Mouse (Mus musculus) layer of hippocampus, adult 9-10 months (tissue): ENCODE data around the gene Spg21.
A peak's percentile ranks its signal among the peaks of the same experiment; 100 is the strongest.

ENCODE experiments used
- DNase-seq: peaks from one replicate; pipeline ENCODE4 v3.0.0; 2022; ENCODE audit warnings: low spot score

The Spg21 gene

DNA sequence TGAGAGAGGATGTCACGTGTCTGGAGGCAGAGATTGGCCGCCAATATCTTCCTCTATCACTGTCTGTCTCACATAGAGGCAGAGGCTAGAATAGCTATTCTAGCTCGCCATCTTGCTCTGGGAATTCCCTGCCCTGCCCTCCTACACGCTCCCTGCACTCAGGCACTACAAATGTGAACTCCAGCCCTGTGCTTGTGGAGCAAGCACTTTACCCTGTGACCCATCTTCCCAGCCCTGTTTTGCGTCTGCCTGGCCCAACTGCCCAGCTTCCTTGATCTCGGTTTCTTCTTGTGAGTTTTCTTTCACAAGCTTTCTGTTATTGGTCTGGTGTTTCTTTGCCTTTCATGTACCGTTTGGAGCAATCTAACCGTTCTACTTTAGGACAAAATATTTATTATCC, 18.4 kb downstream of the Spg21 start:
- DNase-seq = no peak

DNA sequence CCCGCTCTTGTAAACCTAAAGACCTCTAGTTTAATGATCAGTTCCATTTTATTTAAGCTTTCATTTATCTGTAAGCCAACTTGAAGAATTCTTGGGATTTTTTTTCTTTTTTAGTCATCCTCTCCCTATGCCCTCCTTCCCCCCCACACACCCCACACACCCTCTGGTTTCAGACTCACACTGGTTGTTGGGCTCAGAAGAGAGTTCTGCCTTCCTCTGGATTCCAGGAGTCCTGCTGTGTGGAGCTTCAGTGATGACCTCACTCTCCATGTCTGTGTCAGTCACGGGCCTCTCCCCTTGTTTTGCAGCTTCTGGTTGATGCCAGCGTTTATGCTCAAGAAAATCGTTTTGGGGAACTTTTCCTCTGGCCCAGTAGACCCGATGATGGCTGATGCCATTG, 19.3 kb downstream of the Spg21 start:
- no peak for DNase-seq

DNA sequence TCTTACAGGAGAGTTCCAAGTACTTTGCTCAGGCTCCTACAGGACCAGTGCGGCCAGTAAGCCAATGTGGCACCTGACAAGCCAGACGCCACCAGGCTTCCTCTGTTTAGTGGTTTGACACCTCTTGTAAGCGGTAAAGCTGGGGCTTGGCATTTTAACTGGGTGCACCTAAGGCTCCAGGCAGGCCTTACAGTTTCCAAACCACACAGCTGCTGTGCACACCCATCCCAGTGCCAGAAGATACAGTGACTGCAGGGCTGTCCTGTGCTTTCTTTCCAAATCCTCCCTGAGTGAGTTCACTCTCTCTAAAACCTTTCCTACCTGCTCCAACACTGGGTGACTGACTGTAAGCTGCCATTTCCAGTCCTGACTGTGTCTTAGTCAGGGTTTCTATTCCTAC, 30.7 kb downstream of the Spg21 start:
- no peak for DNase-seq

DNA sequence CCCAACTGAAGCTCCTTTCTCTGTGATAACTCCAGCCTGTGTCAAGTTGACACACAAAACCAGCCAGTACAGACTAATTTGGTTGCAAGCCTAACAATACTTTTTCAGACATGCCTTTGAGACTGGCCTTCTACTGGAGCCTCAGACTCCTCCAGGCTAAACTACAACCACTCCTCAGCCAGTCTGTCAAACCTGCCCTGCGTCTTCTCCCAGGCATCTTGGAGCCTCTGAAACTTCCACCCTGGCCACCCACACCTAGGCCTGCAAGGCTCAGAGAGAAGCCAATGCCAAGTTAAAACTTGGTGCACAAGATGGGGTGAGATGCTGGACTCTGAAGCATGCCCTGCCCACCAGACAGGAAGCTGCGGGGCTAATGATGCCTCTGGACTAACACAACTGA, 31.6 kb downstream of the Spg21 start:
- DNase-seq = no peak

DNA sequence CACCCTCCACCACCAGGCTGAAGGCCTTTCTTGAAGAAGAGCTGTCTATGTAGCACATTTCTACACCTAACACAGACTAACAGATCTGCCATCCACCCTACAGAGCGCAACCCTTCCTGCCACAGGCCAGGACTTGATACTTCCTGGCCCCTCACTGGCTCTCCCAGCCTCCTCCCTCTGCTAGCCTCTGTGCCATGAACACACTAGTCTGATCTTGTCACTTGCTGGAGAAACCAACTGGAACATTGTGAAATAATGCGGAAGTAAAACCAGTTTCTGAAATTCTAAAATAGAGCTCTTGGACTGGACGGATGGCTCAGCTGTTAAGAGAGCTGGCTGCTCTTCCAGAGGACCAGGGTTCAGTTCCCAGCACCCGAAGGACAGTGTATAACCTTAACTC, 32.1 kb downstream of the Spg21 start:
- DNase-seq = no peak

DNA sequence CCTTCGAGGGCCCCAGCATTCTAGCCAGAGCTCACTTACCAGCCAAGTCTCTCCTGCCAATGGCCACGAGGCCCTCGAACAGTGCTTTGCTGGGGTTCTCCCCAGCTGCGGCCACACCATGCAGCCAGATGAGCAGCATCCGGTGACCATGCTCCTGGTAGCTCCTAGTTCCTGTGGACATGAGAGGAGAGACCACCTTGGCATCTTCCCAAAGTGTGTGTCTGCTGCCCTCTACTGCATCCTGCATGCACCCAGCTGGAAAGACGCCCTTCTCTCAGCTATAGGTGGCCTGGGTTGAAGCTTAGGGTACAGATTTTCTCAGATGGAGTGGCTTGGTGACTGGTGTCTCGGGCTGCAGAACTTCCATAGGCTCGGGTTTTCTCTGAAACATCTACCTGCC, 41.4 kb downstream of the Spg21 start:
- DNase-seq = no peak

DNA sequence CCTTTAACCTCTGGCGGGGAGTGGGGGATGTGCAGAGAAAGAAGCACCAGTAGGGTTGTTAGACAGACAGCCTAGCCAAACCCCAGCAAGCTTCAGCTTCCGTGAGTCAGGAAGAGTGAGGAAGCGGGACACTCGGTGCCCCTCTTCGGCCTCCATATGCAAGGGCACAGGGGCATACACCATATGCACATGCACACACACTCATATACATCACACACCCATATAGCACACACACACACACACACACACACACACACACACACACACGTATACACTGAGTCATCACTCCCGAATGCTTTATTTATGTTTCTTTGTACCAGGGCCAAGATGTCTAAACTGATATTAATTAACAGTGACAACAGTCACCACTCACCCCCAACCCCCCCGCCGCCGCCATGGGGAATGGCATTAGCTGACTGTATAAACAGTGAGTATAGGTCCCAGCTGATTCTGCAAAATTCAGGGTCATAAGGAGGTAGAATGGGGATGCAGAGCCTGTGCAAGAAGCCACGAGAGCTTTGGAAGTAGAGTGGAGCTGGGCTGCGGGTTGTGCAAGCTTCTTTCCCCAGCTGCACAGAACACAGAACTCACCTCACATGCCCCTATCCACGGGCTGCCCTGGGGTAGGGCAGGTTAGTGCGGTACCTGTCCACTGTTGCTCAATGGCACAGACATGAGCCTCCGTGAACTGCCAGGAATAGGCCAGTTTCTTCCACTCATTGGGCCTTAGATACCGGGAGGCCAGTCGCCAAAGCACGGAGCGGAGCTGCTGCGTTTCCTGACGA, 42.2 kb downstream of the Spg21 start:
- DNase-seq = no peak

DNA sequence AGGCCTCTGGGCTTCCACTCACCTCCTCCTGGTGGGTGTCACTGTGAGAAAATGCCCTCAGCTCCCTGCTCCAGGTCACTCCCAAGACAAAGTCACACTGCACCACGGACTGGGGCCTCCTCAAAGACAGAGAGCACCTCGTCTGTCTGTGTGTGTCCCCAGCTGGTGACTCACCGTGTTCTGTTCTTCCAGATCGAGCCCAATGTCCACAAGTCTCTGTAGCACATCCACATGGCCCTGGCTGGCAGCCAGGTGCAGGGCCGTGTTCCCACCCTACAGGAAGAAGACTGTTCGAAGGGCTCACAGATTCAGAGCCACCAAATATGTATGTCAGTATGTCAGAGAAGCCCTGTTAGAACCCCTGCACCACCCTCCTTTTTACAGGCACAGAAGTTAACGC, 47.7 kb downstream of the Spg21 start:
- DNase-seq = no peak

DNA sequence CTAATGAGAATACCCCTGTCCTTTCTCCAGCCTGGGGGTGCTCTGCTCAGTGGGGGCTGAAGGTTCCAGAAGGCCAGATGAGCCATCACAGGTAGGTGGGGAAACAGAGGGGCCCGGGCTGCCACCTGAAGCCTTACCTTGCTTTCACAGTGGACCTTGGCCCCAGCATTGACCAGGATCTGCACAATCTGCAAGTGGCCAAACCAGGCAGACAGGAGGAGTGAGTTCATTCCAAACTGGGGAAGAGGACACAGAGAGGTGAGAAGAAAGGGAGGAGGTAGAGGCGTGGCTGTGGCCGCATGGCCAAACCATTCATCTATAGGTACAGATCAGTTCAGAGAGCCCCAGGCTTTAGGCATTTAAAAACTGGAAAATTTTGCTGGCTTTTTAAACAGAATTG, 51.8 kb downstream of the Spg21 start:
- DNase-seq = no peak

DNA sequence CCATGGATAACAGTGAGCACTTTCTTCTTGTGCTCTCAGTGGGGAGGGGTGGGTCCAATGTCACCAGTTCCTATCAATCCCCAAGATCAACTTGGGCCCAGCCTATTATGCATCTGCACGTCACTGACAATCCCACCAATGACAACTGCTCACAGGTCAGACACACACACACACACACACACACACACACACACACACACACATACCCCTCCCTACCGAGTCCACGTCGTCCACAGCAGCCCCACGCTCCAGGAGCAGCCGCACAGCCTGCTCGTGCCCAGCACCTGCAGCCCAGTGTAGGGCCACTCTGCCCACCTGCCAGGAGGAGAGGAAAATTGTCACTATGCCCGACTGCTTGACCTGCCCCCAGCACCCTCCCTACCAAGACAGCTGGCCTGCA, 53.7 kb downstream of the Spg21 start:
- no peak for DNase-seq

DNA sequence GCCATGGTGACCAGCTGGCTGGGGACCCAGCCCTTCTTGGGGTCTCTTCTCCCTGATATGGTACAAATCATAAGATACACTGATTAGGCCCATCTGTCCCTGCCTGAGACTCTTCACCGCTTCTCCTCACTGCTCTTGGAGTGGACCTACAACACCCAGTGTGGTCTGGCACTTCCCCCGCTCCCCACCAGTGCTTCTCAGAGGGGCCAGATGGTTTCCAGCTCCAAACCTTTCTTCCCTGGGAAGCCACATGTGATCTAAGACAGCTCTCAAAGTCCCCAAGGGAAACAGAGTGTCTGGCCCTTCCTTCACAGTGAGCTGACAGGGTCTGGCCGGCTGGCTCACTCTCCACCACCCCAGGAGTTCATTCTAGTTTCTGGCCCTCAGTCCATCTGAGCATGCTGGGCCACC, 54.1 kb downstream of the Spg21 start:
- no peak for DNase-seq

DNA sequence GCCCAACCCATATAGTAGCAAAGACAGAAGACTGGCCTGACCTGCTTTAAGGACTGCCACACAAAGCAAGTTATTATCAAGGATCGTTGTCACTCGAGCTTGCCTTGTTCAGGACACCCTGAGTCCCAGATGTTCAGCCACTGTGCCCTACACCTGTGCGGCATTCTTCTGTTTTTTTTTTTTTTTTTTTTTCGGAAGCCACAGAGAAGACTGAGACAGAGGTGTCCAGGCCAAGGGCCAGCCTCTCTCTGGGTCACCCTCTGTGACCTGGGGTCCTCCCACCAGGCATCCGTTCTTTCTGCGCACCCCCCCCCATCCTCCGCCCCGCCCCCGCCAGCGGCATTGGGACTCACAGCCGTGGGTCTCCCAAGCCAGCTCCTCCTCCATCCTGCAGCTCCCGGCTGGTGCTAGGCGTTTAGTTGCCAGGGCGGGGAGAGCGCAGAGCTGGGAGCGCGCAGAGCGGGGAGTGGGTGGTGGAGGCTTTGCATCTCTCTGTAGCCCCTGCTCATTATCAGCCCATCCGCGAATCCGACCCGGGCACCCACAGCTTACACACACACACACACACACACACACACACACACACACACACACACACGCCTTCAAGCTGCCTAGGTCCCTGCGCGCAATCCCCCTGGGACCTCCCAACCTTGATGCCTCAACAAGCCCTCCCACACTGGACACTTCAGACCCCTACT, 59.2 kb downstream of the Spg21 start, which contains the start of gene Ankdd1a:
TSS of gene Ankdd1a (minus strand) at position 387 of the 698 bp plus-strand sequence.
- DNase-seq = no peak

DNA sequence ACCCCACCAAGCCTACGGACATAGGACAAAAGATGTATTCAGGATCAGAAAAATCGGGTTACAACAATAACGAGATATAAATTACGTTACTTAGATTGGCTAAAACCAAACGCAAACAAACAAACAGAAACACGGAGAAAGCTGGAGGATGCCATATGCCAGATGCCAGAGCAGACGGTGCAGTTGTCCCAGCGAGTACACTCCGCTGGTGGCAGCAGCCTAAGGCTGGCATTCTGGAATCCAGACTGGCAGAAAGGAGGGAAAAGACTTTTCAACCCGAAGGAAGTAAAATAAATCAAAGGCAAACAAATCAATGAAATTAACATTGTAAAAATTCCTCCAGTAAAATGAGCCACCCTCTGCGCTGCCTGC, 59.7 kb downstream of the Spg21 start:
- no peak for DNase-seq

DNA sequence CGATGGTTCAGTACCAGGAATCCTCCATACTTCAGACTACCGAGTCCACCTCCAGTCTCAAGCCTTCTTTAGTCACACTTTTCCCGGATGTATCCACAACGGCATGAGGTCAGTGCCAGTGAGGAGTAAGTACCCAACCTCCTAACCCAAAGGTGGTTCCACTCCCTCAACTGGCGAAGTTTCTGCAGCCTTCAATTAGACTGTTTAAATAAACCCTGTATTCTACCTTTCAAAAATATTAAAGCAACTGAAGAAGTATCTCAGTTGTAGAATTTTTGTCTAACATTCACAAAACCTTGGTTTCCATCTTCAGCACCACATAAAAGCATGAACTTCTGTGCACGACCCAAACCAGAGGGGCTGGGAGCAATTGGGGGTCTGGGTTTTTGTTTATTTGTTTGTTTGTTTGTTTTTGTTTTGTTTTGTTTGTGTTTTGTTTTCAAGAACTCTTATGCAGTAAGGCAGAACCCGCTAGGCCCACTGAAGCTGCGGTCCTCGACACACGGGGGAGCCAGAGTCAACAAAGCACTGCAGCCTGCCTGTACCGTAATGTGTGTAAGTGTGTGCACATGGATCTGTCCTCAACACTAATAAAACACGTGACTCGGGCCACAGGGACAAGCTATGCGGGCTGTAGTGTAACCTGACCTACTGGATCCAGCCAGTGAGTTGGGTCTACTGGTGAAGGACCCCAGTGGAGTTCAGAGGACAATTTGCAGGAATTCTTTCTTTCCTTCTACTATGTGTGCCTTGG, 63.0 kb downstream of the Spg21 start:
- peak; percentile 89 for DNase-seq

DNA sequence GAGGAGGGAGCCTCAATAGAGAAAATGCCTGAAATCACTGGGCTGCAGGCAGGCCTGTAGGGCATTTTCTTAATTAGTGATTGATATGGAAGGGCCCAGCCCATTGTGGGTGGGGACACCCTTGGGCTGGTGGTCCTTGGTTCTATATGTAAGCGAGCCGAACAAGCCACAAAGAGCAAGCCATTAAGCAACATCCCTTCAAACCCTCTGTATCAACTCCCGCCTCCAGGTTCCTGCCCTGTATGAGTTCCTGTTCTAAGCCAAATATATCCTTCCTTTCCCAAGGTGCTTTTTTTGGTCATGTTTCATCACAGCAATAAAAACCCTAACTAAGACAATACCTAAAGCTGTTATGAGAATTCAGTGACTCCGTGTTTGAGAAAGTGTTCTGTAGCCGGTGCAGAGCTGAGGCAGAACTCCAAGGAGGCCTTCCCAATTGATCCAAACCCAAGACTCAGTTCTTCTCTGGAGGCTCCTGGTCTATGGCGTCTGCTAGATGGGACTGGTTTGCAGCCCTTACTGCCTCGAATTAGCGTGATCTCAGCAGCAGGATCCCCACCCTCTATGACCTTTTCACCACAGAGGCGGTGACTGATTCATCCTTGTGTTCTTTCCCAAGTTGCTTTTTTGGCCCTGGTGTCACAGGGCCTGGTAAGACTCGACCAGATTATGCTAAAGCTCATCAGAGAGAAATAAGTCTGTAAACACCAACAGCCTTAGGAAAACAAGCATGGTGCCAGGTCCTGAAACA, 64.9 kb downstream of the Spg21 start:
- no peak for DNase-seq

DNA sequence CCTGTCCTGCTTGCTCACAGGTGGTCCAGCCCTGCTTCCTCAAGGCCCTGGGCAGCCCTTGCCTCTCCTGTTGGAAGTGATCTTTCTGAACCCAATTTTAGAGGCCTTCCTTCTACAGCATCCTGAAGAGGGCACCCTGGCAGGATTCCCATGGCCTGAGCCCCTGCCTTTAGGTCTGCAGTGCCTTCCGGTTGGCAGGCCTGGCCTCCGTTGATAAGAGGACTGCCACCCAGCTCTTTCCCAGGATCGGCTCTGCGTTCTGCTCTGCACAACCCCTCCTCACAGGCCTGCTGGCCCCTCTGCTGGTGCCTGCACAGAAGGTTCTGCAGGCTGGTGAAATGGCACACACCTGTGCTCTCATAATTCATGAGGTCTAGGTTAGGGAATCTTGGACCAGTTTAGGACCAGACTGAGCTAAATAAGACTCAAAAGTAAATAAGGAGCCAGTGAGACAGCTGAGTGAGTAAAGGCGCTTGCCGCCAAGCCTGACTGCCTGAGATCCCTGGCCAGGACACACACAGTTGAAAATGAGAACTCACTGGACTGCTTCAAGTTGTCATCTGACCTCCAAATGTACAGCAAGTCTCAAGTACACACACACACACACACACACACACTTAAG, 67.8 kb downstream of the Spg21 start:
- DNase-seq = no peak

DNA sequence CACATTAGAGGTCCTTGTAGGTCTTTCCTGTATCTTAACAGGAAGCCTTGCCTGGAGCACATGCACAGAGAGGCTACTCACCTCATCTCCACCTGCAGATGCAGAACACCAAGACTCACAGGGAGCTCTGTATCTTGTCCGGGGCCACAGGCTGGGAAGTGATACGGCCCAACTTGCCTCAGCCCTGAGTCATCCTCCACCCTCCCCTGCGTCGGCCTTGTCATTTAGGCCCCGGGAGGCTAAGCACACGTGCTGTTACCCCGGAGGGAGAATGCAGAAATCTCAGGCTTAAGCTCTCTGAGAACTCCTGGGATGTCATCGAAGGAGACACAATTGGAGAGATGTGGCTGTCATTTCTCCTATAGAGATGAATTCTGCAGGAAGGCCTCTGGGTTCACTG, 68.9 kb downstream of the Spg21 start:
- DNase-seq = no peak

DNA sequence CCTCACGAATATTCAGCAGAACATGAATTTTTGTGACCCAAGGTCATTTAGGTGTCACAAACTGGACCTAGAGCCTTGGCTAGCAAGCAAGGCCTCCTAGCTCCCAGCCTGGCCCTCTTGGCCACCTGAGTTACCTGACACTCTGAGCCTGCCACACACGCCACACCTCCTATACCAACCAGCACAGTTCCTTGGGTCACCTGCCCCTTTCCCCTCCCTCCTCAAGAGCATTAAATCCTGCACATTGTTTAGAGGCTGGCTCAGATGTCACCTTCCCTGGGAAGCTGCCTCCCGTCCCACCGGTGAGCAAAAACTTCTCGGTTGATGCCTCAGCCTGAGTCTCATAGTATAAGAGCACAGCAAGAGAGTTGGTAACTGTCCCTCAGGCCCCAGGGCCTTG, 70.5 kb downstream of the Spg21 start:
- no peak for DNase-seq

DNA sequence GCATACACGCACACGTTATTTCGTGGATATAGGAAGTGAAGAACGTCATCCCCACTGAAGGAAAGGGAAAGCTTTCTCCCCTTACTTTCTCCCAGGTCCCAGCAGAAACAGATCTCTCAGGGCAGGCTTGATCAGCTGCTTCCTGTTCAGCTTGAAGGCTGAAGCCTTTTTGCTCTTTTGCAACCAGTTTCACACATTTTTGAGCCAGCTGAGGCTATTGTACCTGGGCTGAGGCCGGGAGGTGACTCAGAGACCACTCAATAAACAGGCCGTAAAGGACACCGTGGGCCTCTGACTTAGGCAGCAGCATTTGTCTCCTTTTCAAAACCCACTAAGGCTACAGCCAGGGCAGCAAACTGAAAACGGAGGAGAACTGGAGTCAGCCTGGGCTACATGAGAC, 72.2 kb downstream of the Spg21 start:
- no peak for DNase-seq

DNA sequence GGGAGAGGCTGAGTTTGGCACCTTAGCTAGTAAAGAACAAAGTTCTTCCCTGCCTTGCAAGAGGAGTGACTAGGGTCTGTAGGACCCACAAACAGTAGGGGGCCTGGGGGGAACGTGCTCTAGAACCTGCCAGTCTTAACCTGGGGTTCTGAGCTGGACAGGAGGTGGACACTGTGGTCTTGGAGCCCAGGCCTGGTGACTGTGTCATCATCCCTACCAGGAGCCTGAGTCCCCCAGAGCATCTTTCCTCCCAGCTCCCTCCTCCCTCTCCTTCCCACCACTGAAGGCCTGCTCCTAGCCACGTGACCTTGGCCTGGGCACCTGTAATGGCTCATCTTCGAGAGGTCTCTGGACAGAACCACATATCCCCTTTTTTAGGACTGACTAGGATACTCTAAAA, 73.4 kb downstream of the Spg21 start:
- DNase-seq = no peak

DNA sequence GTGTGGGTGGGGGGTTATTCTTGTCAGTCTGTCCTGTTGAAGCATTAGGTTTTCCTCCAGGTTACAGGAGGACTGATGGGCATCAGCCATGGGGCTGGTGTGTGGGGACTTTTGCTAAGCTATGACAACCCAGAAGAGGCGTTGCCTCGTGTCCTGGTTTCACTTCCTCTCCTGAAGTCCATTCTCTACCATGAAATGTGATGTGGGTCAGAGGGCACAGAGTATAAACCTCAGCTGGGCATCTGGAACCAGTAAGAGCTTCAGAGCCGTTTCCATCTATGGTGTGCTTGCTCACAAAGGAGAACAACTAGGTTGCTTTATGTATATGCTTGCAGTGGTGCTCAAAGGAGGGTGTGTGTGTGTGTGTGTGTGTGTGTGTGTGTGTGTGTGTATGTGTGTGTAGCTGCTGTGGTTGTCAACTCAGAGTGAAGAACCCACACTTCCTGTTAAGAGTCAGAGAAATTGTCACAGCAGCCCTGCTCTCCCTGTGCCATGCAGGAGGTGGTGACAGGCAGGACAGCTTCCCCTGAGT, 74.5 kb downstream of the Spg21 start:
- DNase-seq = no peak
